Mouse (Mus musculus) left cerebral cortex, adult 9 months (tissue): Measurements from ENCODE around the gene 4932415D10Rik.

ENCODE experiments used
- DNase-seq, 2 experiments: peaks; one replicate each; pipeline ENCODE4 v3.0.0; 2022; ENCODE audit warnings: low spot score in 2 of 2

4932415D10Rik gene

DNA sequence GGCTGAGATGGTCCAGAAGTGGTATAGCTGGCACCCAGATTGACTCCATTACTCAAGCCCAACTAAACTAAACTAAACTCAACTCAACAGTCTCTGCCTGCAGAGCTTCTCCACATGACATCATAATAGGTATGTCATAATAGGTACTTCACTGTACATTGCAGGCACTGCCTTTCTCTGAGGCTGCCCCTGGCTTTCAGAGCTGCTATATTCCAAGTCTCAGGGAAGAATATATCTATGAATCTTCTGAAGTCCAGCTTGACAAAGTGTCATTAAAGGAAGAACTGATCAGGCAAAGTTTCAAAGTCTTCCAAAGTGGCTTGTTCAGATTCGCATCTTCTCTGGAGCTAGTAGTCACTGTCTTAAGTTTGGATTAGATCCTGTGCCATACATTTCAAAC, at the start of gene 4932415D10Rik:
Gene 4932415D10Rik (minus strand): TSS at position 101 of the 400 bp plus-strand sequence.
- no peak for DNase-seq

DNA sequence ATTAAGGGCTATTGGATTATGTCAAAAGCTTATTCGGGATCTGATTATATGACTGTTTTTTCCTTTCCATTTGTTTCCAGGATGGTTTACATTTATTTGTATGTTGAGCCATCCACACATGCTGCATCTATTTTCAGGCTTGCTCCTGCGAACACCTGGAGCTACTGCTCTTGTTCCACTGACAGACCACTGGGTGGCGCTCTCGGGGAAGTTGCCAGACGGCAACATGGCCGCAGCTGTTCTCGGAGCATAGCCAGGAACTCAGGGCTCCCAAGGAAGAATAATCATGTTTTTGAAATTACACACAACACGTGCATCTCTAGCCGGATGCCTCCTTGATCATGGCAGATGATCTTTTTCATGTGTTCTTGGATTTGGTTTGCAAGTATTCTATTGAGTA, 45.5 kb upstream of the 4932415D10Rik start:
- no peak for DNase-seq

DNA sequence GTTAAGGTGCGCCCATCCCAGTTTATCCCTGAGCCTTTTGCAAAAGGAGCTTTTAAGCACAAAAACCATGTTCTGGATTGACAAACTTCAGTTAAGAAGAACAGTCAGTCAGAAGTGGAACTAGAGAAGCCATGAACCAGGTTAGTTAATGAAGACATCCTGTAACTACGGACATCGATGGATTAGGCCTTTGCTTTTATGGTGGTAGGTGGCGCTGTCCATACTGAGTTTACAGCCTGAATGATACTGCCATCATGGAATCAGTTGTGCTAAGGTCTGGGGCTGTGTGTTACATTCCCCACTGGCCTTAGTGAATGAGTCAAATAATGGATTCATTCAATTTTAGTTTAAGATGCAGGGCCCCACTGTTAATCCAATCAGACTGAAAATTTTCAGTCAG, 39.0 kb upstream of the 4932415D10Rik start:
- no peak for DNase-seq

DNA sequence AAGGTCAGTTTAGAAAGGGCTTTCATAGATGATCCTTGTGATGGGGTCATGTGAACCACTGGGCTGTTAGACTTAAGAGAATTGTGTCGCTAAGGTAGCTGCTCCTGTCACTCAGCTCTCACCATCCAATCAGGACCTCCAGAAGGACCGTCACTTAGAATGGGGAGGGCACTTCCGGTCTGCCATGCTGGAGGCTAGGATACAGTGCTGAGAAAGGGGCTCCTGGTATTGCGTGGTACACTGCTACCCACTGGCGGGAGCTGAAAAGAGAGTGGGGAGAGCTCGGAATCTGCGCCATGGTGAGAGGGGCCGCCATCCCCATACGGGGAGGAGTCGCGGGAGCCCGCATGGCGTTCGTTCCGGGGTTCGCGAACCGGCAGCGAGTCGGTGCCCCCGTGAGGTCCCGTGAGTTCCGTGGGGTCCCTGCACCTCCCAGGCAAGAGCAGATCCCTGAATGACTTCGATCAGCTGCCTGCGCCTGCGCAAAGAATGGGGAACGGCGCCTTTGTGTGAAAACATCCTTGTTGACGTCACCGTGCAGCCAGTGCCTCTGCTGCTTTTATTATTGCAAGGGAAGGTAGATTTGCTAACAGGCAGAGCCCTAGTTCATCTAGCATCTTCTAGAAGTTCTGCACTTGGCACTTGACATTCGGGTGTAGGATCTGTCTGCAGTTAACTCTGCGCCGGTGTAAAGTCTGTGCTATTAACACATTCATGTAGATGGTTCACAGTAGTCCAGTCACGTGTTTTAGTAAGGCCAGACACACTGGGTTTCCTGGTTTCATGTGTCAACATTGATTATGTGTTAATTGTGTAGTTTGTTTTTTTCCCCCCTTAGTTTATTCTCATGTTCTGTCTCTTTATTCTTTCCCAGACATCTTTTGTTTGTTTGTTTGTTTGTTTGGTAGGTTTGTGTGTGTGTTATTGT, 38.0 kb upstream of the 4932415D10Rik start, which contains the start of gene Gm4924:
Gene Gm4924 (plus strand): TSS at position 173 of the 928 bp plus-strand sequence.
- DNase-seq, result peak; percentile 80 to 90

DNA sequence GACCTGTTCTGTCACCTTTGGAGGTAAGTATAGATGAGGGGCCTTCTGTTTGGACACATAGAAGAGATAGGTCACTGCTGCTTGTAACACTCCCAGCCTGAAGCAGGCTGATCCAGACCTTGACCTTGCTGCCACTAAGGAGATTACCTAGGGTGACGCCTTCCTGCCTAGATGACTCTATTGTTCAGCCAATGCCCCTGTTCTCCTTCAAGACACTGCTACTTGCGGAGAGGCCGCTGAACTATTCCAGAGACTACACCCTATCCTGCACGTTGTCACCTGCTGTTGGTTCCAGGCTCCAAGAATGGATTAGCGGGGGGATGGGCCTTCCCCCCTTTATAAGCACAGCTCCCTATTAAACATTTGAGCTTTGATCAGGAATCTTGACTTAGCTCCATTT, 13.4 kb upstream of the 4932415D10Rik start:
- DNase-seq, result no peak

DNA sequence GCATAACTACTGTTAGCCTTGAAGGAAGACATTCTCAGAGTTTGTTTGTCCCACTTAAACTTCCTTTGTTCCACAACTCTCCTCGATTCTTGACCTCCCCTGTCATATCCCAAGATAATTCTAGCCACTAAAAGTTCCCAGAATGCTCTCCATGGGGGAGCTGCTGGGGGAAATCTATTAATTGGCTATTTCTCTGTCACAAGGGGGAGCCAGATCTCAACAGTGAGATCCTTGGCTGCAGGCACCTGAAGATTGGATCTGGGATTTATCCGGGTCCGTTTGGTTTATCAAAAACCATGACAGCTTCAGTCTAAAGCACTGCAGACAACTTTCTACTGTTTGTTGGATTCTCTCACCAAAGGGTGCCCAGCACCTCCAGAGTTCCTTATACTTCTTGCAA, 3.8 kb upstream of the 4932415D10Rik start:
- DNase-seq, result no peak

DNA sequence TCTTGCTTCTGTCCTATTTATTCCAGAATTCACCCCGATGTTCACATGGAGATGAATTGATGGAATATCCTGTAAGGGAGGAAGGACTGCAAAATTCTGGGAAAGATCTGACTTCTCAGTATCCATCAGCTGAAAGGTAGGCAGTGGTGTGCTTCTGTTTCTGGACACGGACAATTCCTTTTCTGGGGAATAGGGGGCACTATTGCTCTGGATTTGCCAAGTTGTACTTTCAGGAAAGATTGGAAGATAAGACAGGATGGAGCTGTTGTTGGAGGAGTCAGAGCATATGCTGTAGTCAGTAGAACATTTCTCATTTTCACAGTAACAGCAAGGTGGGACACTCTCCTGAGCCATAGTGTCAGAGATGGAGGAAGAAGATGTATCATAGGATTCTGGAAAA, 19.9 kb downstream of the 4932415D10Rik start:
- DNase-seq, result no peak

DNA sequence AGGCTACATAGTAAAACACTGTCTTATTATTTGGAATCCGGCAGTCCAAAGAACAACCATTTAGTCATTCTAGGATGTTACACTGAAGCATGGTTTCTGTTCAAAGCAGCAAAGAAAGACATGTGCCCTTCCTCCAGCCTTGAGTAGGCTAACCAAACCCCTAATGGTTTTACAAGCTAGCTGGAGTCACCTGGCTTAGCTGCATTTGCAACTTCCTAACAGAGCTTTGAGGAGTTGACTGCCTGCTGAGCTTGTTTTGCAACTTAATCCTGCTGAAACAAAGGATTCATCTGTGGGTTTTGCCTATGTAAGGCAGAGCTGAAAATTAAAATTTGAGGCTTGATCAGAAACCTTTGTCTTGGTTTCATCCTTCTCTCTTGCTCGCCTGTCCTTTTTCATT, 59.1 kb downstream of the 4932415D10Rik start:
- no peak for DNase-seq

DNA sequence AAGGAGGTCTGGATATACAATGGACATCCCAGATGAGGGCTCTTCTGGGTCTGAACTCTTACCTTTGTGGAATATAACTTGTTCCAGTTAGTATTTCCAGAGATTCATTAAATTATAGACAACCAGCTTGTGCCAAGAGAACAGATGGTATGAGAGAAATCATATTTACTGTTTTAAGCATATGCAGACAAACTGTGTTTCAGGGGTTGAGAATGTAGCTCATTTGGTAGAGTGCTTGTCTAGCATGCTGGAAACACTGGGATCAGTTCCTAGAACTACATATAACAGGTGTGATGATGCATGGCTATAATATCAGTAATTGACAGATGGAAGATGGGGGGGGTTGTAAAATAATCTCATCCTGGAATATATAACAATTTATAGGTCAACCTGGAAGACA, 71.4 kb downstream of the 4932415D10Rik start:
- DNase-seq, result no peak

DNA sequence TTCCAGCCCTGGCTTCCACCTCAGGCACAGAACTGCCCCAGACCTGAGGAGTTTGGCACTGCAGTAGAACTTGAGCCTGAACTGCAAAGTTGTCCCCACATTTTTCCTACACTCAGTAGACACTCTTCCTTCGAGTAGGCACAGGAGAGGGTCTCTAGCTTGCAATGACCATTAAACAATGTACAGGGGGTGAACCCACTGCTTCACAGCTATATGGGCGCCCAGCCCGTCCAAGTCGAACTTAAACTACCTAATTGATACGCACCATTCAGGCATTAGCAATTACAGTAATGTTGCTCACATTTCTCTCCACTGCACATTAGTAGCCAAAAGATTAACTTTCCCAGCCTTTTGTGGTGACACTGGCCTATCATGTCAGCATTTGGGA, 75.0 kb downstream of the 4932415D10Rik start:
- DNase-seq, result no peak

DNA sequence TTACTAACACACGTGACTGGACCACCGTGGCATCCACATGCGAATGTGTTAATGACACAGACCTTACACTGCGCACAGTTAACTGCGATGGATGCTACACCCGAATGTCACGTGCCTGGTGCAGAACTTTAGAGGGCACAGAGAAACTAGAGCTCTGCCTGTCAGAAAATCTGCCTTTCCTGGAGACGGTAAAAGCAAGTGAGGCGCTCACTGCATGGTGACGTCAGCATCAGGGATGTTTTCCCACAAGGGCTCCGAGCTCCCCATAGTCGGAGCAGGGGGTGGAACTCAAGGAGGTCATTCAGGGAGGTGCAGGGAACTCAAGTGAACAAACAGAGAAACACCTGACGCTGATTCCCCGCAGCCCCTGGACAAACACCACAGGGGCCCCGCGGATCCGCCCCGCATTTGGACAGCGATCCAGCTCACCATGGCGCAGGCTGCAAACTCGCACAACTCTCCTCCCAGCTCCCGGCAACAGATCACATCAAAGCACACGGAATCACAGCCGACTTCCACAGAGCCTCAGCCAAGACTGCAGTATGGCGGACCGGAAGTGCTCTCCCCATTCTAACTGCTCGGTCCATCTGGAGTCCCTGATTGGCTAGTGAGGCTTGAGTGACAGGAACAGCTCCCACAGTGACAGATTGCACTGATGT, 75.5 kb downstream of the 4932415D10Rik start, which contains the start of gene Zfp938:
Gene Zfp938 (minus strand): TSS at position 539 of the 659 bp plus-strand sequence.
- DNase-seq, result peak; percentile 73 to 91
